Mouse (Mus musculus) embryonic facial prominence, embryonic 13.5 days (tissue): ENCODE data around the gene H2-D1. TPM values are rescaled to one million over a fixed set of nuclear protein-coding genes. Genes with fewer than 3 reads are reported as not detected.
A peak's percentile ranks its signal among the peaks of the same experiment; 100 is the strongest.

Experiments used
- ATAC-seq: fragments of 200-750 bp; cut with Nextera tagmentation; 2 replicates; pipeline ENCODE4 v1.8.0; 2017; ENCODE audit warnings: low read depth; ENCODE audit not compliant: insufficient number of reproducible peaks, insufficient read depth, low FRiP score, low TSS enrichment
- H3K27ac ChIP-seq: fragments of 300-500 bp; sonication (generic); 2 replicates; pipeline ENCODE4 v1.5.1; 2015; ENCODE audit warnings: moderate library complexity, mild to moderate bottlenecking, inconsistent platforms
- H3K27me3 ChIP-seq: fragments of 300-500 bp; sonication (generic); 2 replicates; pipeline ENCODE4 v1.6.1; 2015; ENCODE audit warnings: mild to moderate bottlenecking, inconsistent platforms
- H3K36me3 ChIP-seq: fragments of 300-500 bp; sonication (generic); 2 replicates; pipeline ENCODE4 v1.6.1; 2015; ENCODE audit warnings: mild to moderate bottlenecking, inconsistent platforms
- H3K4me1 ChIP-seq: fragments of 300-500 bp; sonication (generic); 2 replicates; pipeline ENCODE4 v1.6.1; 2015; ENCODE audit warnings: inconsistent platforms
- H3K4me2 ChIP-seq: fragments of 300-500 bp; sonication (generic); 2 replicates; pipeline ENCODE4 v1.6.1; 2015; ENCODE audit warnings: moderate library complexity, mild to moderate bottlenecking, inconsistent platforms
- H3K4me3 ChIP-seq: fragments of 300-500 bp; sonication (generic); 2 replicates; pipeline ENCODE4 v1.5.1; 2015; ENCODE audit warnings: mild to moderate bottlenecking, inconsistent platforms
- H3K9ac ChIP-seq: fragments of 300-500 bp; sonication (generic); 2 replicates; pipeline ENCODE4 v1.6.1; 2015; ENCODE audit warnings: mild to moderate bottlenecking, inconsistent platforms
- H3K9me3 ChIP-seq: fragments of 300-500 bp; sonication (generic); 2 replicates; pipeline ENCODE4 v1.6.1; 2016; ENCODE audit warnings: inconsistent platforms
- WGBS: fragments of 180-500 bp; shearing (Covaris S2); methylation state at CpG from one replicate; pipeline ENCODE4 v1.1.7; 2015; ENCODE audit warnings: mixed read lengths; 5-methylcytosine and 5-hydroxymethylcytosine counted together
- polyA plus RNA-seq: library from polyadenylated mRNA; unstranded; fragments of >200 nt; fragmentation: Nextera tagmentation; extraction: Ambion mirVana; gene quantifications from 2 replicates; pipeline ENCODE4 v1.2.1, GENCODE M21; 2015

The H2-D1 gene
- polyA plus RNA-seq, 1 experiment from 2014 or later, result 28.7 TPM

DNA sequence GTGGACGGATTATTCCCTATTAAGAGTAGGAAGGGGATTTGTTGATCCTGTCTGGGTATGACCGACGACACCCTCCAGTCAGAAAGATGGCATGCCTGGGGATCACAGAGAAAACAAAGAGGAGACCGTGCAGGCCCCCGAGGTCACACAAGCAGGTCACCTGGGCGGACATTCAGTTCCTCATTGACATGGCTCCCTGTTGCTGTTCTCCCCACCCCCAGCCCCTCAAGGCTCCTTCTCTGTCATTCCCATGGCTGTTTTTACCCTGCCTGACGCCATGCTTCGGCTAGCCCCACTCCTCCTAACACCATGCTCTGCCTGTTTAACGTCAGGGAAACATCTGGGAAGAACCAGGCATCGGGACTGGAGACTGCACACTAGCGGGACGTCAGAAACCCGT, 879 bp upstream of the H2-D1 start:
- Histone ChIP-seq H3K4me3 (no peak overlapping the region), H3K4me2 (no peak overlapping the region), H3K27me3 (peaks cover 72% of the 10 kb centered on the region), H3K9ac (no peak overlapping the region), H3K9me3 (no peaks in the 10 kb centered on the region), H3K27ac (no peak overlapping the region), H3K36me3 (no peaks in the 10 kb centered on the region), H3K4me1 (peaks cover 9% of the 10 kb centered on the region; the same call in 1 of the 2 replicates)
- 63% methylated on average over 13 of the region's 13 CpGs for whole genome bisulfite sequencing
- no peak for ATAC-seq

DNA sequence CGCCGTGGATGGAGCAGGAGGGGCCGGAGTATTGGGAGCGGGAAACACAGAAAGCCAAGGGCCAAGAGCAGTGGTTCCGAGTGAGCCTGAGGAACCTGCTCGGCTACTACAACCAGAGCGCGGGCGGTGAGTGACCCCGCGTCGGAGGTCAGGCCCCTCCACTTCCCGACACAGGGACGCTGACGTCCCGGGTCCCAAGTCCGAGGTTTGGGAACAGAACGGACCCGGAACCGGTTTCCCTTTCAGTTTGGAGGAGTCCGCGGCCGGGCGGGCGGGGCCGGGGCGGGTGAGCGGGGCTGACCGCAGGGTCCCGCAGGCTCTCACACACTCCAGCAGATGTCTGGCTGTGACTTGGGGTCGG, 973 bp downstream of the H2-D1 start:
- ATAC-seq, result peak; percentile 27; the same call in 1 of the 2 replicates
- peak overlapping the region; percentile 60 for H3K4me3 ChIP-seq
- peaks cover 9% of the 10 kb centered on the region; the same call in 1 of the 2 replicates for H3K4me1 ChIP-seq
- H3K9me3 ChIP-seq, result no peaks in the 10 kb centered on the region
- H3K36me3 ChIP-seq, result no peaks in the 10 kb centered on the region
- peak overlapping the region; percentile 71 for H3K9ac ChIP-seq
- WGBS, result 2% methylated on average over 31 of the region's 31 CpGs
- peak overlapping the region; percentile 99 for H3K4me2 ChIP-seq
- peaks cover 80% of the 10 kb centered on the region for H3K27me3 ChIP-seq
- no peak overlapping the region for H3K27ac ChIP-seq

DNA sequence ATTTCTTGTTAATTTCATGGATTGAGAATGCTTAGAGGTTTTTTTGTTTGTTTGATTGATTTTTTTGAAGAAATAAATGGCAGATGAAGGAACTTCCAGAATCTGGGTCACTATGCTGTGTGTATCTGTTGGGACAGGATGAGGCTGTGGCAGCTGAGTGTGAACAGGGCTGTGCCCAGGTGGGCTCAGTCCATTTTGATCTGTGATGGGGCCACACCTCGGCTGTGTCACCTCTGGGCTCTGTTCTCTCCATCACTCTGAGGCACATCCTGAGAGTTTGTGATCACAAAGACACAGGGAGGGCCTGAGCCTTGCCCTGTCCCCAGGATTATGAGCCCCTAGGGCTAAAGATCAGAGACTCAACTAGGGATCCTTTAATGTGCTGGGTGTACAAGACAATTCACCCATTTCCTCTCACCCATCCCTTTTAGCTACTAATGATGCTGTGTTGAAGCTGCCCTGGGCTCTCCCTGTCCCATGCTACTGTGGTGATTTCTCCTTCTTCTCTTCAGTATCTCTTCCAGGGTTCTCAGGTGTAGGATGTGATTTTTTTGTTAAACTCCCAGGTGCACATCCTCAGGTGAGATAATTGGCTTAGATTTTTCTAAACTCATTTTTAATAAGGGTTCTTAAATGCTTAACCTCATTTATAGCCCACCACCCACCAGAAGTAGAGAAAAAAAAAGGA, 5.0 kb downstream of the H2-D1 start:
- no peak overlapping the region for H3K4me3 ChIP-seq
- no peaks in the 10 kb centered on the region for H3K36me3 ChIP-seq
- WGBS, result 70% methylated on average over 1 of the region's 1 CpGs
- no peak overlapping the region for H3K4me2 ChIP-seq
- peaks cover 9% of the 10 kb centered on the region; the same call in 1 of the 2 replicates for H3K4me1 ChIP-seq
- no peak overlapping the region for H3K9ac ChIP-seq
- no peak for ATAC-seq
- peaks cover 47% of the 10 kb centered on the region for H3K27me3 ChIP-seq
- H3K9me3 ChIP-seq, result no peaks in the 10 kb centered on the region
- H3K27ac ChIP-seq, result no peak overlapping the region

DNA sequence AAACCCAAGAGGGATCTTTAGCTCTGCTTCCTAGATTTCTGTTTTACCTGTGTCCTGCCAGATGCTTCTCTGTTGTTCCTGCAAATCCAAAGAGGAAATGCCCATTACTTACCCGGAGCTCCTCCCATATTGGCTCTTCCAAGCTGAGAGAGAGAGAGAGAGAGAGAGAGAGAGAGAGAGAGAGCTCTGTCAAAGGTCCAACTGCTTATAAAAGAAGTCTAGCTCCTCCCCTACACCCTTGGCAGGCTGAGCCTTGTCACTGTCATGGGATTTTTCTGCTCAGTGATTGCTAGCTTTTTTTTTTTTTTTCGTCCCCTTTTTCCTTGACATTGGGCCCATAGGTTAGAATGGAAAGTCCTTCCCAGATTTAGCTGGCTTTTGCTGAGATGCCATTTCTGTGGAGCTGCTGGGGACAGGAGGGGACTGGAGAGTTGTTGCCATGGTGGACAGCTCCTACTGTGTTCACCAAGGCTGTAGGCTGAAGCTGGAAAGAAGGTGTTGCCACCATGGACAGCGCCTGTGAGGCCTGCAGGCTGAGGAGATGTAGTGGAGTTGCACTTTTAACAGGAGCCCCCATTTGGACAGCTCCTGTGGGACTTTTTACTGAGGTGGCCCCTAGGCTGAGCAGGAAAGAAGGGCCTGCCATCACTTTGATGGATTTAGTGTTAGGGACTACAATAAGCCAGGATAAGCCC, 7.3 kb downstream of the H2-D1 start:
- Histone ChIP-seq H3K4me3 (no peak overlapping the region), H3K27ac (no peak overlapping the region), H3K9ac (no peak overlapping the region), H3K4me1 (no peaks in the 10 kb centered on the region), H3K9me3 (no peaks in the 10 kb centered on the region), H3K4me2 (no peak overlapping the region), H3K27me3 (peaks cover 25% of the 10 kb centered on the region), H3K36me3 (no peaks in the 10 kb centered on the region)
- ATAC-seq, result no peak
- WGBS, result 29% methylated on average over 3 of the region's 3 CpGs

DNA sequence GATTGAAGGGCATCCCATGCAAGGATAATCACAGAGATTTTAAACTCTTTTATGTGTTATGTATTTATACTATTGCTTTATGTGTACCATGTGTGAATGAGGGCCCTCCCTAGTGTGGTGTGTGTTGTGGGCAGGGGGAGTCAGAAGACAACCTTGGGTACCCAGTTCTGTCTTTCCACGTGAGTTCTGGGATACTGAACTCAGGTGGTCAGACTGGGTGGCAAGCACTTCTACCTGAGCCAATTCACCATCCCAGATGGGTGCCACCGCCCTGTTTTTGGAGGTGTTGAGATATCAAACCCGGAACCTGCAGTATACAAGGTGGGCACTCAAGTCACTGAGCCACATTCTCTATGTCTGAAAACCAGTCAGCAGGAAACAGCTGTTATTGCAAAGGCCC, 9.7 kb downstream of the H2-D1 start:
- Histone ChIP-seq H3K9ac (no peak overlapping the region), H3K4me2 (no peak overlapping the region), H3K27me3 (peaks cover 23% of the 10 kb centered on the region), H3K9me3 (no peaks in the 10 kb centered on the region), H3K36me3 (no peaks in the 10 kb centered on the region), H3K27ac (no peak overlapping the region), H3K4me1 (no peaks in the 10 kb centered on the region), H3K4me3 (no peak overlapping the region)
- ATAC-seq, result no peak
- WGBS, result 67% methylated on average over 3 of the region's 3 CpGs

DNA sequence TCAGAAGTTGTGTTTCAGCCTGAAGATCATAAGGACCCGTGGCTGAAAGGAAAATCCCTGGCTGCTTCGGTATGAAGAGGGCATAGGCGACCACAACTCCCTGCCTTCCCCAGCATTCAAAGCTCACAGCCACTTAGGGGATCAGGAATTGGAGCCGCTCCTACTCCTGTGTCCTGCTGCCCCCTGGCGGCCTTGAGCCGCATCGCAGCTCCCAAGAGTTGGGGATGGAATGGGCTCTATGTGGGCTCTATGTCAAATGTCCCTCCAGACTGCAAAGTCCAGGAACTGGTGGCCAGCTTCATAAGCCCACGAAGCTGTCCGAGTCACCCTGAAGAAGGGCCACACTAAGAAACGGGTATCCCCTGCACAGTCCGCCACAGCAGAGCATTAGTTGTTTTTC, 12.2 kb downstream of the H2-D1 start:
- H3K4me1 ChIP-seq, result no peaks in the 10 kb centered on the region
- no peak for ATAC-seq
- peaks cover 20% of the 10 kb centered on the region for H3K27me3 ChIP-seq
- H3K36me3 ChIP-seq, result no peaks in the 10 kb centered on the region
- WGBS, result 6% methylated on average over 11 of the region's 11 CpGs
- H3K27ac ChIP-seq, result no peak overlapping the region
- no peak overlapping the region for H3K9ac ChIP-seq
- no peaks in the 10 kb centered on the region for H3K9me3 ChIP-seq
- no peak overlapping the region for H3K4me3 ChIP-seq
- no peak overlapping the region for H3K4me2 ChIP-seq

DNA sequence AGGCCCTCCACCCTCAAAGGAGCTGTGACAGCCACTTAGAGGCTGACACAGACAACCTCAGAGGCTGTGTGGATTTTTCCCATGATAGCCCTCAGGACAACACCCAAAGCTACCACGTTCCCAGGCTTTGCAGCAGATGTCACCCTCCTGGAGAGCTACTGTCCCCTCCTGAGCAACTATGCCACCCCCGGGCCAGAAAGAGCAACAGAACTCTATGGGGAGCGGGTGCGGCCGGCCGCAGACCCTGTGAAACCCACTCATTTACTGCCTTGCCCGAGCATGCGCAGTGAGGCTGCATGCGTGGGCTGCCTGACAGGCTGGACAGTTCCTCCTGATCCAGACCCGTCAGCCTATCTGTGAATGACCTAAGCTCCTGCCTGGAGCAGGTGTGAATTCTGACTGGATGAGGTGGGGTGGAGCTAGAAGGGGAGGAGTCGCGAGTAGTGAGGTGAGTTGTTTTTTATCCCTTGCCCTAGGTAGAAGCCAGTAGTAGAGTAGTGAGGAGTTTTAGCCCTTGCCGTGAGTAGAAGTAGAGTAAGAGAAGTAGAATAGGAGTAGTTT, 13.9 kb downstream of the H2-D1 start:
- no peaks in the 10 kb centered on the region for H3K36me3 ChIP-seq
- no peaks in the 10 kb centered on the region for H3K9me3 ChIP-seq
- no peak overlapping the region for H3K4me3 ChIP-seq
- no peak overlapping the region for H3K9ac ChIP-seq
- 28% methylated on average over 13 of the region's 13 CpGs for WGBS
- H3K27me3 ChIP-seq, result peaks cover 20% of the 10 kb centered on the region
- H3K27ac ChIP-seq, result no peak overlapping the region
- H3K4me2 ChIP-seq, result no peak overlapping the region
- H3K4me1 ChIP-seq, result no peaks in the 10 kb centered on the region
- no peak for ATAC-seq

DNA sequence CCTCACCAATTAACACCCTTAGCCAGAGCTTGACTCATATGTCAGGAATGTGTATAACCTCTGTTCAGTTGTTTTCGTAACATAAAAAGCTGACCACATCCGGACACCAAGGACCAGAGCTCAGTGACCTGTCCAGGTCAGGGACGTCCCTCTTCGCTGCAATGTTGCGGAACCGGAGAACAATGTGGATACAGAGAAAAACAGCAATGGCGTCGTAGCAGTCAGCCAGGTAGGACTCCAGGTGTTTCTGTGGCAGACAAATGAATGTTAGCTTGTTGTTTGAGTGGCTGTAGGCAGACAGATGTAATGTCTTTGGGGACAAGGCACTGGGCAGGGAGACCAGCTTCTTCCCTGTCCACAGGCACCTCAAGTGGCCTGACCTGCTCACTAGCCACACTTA, 15.5 kb downstream of the H2-D1 start:
- WGBS, result 84% methylated on average over 8 of the region's 8 CpGs
- no peak overlapping the region for H3K4me2 ChIP-seq
- no peak overlapping the region for H3K9ac ChIP-seq
- H3K27ac ChIP-seq, result no peak overlapping the region
- no peak overlapping the region for H3K4me3 ChIP-seq
- no peaks in the 10 kb centered on the region for H3K4me1 ChIP-seq
- H3K27me3 ChIP-seq, result peaks cover 20% of the 10 kb centered on the region
- no peaks in the 10 kb centered on the region for H3K9me3 ChIP-seq
- no peaks in the 10 kb centered on the region for H3K36me3 ChIP-seq
- ATAC-seq, result no peak

DNA sequence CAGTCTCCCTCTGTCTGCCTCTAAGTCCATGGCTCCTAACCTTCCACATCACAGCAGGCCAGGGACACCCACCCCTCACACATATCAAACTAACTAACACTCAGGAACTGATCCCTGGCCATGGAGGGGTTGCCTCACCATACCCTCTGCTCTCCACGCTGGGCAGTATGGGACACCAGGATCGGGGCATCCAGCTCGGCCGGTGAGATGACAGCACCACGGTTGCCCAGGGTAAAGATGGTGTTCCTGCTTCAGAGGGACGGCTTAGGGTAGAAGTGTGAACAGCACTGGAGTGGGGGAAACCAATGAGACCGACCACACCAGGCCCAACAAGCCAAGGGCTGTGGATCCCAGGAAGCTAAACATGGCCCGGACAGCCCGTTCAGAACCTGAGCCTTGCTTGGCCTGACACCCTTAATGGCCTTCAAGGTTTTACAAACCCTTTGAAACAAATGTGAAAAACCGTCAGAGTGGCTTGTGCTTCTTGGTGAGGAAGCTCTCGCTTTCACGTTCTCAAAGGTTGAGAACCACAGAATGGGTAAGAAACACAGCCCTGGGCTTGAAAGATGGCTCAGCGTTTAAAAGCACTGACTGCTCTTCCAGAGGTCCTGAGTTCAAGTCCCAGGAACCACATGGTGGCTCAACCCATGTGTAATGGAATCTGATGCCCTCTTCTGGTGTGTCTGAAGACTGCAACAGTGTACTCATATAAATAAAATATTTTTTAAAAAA, 16.6 kb downstream of the H2-D1 start:
- Histone ChIP-seq H3K4me1 (no peaks in the 10 kb centered on the region), H3K36me3 (no peaks in the 10 kb centered on the region), H3K27me3 (peaks cover 20% of the 10 kb centered on the region), H3K4me2 (no peak overlapping the region), H3K27ac (no peak overlapping the region), H3K4me3 (no peak overlapping the region), H3K9me3 (no peaks in the 10 kb centered on the region), H3K9ac (no peak overlapping the region)
- WGBS, result 86% methylated on average over 13 of the region's 13 CpGs
- no peak for ATAC-seq

DNA sequence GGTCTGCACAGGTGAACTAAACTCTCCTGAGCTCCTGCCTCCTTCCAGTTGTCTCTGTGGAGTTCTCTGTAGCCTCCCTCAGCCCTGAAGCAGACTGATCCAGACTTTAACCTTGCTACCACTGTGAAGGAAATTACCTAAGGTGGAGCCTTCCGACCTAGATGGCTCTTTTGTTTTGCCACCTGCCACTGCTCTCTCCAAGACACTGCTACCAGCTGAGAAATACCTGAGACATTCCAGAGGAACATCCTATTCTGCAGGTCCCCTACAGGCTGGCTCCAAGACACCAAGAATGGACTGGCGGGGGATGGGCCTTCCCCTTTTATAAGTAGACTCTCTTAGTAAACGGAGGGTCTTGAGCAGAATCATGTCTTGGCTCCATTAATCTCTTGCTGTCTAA, 17.7 kb downstream of the H2-D1 start:
- no peak for ATAC-seq
- Histone ChIP-seq H3K9ac (no peak overlapping the region), H3K4me1 (no peaks in the 10 kb centered on the region), H3K27me3 (peaks cover 22% of the 10 kb centered on the region), H3K4me2 (no peak overlapping the region), H3K36me3 (no peaks in the 10 kb centered on the region), H3K9me3 (no peaks in the 10 kb centered on the region), H3K27ac (no peak overlapping the region), H3K4me3 (no peak overlapping the region)
- 64% methylated on average over 3 of the region's 3 CpGs for WGBS

DNA sequence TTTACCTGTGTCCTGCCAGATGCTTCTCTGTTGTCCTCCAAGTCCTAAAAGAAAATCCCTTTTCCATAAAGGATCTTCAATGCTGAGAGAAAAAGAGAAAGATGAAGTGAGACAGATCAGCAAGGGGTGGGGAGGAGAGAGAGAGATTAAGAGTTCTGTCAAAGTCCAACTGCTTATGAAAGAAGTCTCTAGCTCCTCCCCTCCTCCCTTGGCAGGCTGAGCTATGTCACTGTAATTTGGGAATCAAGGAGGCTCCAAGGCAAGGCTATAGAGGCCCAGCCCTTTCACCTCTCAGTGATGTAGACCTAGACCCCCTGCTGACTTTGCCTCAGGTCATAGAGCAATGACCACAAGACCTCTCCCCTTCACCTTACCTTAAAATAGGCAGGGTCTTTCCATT, 22.9 kb downstream of the H2-D1 start:
- H3K36me3 ChIP-seq, result no peaks in the 10 kb centered on the region
- no peak overlapping the region for H3K9ac ChIP-seq
- no peak overlapping the region for H3K4me2 ChIP-seq
- ATAC-seq, result no peak
- H3K27ac ChIP-seq, result no peak overlapping the region
- no peaks in the 10 kb centered on the region for H3K9me3 ChIP-seq
- H3K4me3 ChIP-seq, result no peak overlapping the region
- peaks cover 5% of the 10 kb centered on the region for H3K27me3 ChIP-seq
- H3K4me1 ChIP-seq, result no peaks in the 10 kb centered on the region
